Mouse (Mus musculus) urinary bladder, adult 18-20 months (tissue): ENCODE results near the gene Samd4b.

ENCODE experiments used
- DNase-seq, 2 experiments: peaks; one replicate each; pipeline ENCODE4 v3.0.0; 2022; ENCODE audit warnings: low spot score in 2 of 2, mixed read lengths in 2 of 2

Gene Samd4b

GRCm38 (mm10) chr7:28495426-28495825, 102.5 kb downstream of the Samd4b start:
- DNase-seq: no peak

GRCm38 (mm10) chr7:28492310-28492709, 105.6 kb downstream of the Samd4b start:
- no peak for DNase-seq

- DNase-seq: no peak
Observed at GRCm38 (mm10) chr7:28490903-28491302, 107.0 kb downstream of the Samd4b start.

- peak; percentile 36 to 51 for DNase-seq
Observed at GRCm38 (mm10) chr7:28490410-28490809, 107.5 kb downstream of the Samd4b start.

GRCm38 (mm10) chr7:28488030-28488491, 109.9 kb downstream of the Samd4b start:
- DNase-seq: peak in 1 of 2 experiments; percentile 13

GRCm38 (mm10) chr7:28484192-28484591, 113.8 kb downstream of the Samd4b start:
- no peak for DNase-seq

GRCm38 (mm10) chr7:28482854-28483253, 115.1 kb downstream of the Samd4b start:
- no peak for DNase-seq

- no peak for DNase-seq
Observed at GRCm38 (mm10) chr7:28478854-28479253, 119.1 kb downstream of the Samd4b start.

GRCm38 (mm10) chr7:28477363-28477762, 120.6 kb downstream of the Samd4b start:
- DNase-seq: no peak

GRCm38 (mm10) chr7:28476191-28476590, 121.8 kb downstream of the Samd4b start:
- no peak for DNase-seq

GRCm38 (mm10) chr7:28467213-28467751, 130.7 kb downstream of the Samd4b start:
- peak; percentile 15 to 29 for DNase-seq

- DNase-seq: no peak
Observed at GRCm38 (mm10) chr7:28466721-28467212, 131.2 kb downstream of the Samd4b start.

- no peak for DNase-seq
Observed at GRCm38 (mm10) chr7:28464416-28465212, 133.3 kb downstream of the Samd4b start.

GRCm38 (mm10) chr7:28462769-28463168, 135.2 kb downstream of the Samd4b start:
- DNase-seq: no peak

GRCm38 (mm10) chr7:28460361-28460760, 137.6 kb downstream of the Samd4b start:
- no peak for DNase-seq

- no peak for DNase-seq
Observed at GRCm38 (mm10) chr7:28452361-28453005, 145.5 kb downstream of the Samd4b start.

- no peak for DNase-seq
Observed at GRCm38 (mm10) chr7:28451531-28452360, 146.2 kb downstream of the Samd4b start, which contains the start of gene Lrfn1. Lrfn1 (plus strand) TSS chr7:28451980.

GRCm38 (mm10) chr7:28447865-28448820, 149.8 kb downstream of the Samd4b start:
- DNase-seq: no peak

- no peak for DNase-seq
Observed at GRCm38 (mm10) chr7:28447101-28447830, 150.7 kb downstream of the Samd4b start.

- DNase-seq: peak; percentile 50 to 84
Observed at GRCm38 (mm10) chr7:28446446-28446845, 151.5 kb downstream of the Samd4b start.
